Mouse (Mus musculus) MEL-GATA-1-ER (cell line): ENCODE results near the gene Agbl4.

Experiments
- DNase-seq: peaks from one replicate; pipeline ENCODE4 v3.0.0-alpha.2; 2012; ENCODE audit warnings: low read depth; ENCODE audit errors: extremely low read depth

Agbl4 gene

DNA sequence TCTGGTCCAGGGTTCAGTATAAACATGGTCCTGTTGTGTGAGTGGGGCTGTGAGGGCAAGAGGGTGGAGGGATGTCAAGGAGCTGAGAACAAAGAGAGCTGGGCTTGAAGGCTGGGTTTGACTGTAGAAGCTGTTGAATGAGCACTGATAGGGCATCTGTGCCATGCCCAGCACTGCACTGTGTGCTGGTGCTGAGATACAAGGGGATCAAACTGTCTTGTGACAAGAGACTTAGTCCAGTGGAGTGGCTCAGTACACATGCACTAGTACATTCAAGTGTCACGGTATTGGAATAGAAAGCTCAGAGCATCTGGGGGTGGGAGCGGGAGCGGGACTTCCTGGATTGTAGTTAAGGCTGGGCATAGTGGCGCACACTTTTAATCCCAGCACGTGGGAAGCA, 1088.7 kb downstream of the Agbl4 start:
- DNase-seq: no peak

DNA sequence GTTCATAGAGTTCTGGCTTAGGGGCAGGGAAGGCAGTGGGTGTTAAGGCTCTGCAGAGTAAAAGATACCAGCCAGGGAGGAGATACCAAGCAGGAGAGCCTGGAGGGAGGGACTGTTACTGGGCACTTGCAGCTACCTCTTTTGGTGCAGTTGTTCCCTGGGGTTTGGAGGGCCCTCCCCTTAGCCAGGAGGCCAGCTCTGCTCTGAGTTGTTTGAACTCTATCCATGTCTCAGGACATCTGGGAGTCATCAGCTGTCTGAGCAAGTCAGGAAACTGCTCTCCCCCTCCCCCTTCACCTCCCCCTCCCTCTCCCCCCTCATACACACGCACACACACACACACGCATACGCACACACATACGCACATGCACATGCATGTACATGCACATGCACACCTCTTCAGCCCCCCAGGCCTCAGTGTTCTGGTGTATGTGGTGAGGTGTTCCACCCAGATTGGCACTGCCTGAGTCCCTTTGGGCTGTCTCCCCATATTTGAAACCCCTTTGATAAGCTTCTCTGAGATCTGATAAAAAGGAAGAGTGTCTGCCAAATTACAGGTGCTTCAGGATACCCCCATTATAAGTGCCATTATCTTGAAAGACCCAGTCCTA, 1089.9 kb downstream of the Agbl4 start:
- no peak for DNase-seq

DNA sequence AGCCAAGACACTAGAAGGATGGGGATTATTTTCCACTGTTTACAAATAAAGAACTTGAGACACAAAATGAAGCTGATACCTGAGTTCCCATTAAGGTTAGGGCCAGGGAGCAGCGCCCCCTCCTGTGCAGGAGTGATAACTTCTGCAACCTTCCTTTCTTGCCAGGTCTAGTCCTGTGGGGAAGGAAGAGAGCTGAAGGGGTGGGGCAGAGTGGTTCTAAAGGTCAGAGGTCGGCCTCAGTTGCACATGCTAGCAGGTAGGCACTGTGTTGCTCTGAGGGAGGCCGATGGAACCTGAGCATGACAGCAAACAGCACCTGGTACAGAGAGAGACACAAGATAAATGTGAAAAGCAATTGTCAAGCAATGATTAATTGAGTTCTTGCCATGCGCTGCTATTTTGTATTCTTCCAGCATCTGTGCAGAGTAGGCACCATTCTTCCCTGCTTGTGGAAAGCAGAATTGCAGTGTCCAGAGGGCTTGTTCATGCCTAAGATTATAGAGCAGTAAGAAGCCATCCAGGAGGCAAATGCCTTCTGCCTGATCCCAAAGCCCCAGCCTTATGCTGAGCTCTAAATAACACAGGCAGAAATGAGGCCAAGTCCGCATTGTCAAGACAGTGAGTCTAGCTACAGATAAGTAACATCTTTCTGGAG, 1096.4 kb downstream of the Agbl4 start:
- no peak for DNase-seq

DNA sequence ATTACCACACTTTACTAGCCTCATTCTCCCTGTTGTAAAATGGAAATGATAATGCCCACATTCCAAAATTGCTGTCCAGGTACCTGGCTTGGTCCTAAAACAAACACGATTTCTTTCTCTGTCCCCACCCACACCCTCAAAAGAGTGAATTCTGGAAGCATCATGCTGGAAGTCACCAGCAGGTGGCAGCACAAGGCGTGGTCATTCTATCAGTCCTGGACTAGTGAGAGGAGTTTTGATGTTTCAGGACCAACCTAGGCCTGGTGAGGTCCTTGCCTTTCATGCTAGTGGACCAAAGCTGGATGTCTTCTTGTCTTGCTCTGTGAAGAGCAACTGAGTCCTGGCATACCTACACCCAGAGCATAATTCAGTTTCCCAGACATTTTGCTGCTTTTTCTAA, 1098.5 kb downstream of the Agbl4 start:
- no peak for DNase-seq

DNA sequence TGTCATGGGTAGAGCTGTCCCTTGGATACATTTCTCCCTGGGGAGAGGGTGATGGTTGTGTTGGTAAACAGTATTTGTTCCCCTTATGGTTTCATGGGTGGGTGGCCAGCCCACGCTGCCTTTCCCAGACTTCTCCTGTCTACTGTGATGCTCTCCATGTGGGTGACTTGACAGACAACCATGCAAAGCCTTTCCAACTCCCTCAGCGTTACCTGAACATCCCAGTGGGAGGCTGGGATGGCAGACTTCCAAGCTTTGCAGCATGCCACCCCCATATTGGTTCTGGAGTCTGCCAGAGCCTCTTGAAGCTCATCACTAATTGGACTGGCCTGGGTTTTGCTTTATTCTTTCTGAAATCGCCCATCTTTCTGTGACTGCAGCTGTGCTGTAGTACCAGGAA, 1101.3 kb downstream of the Agbl4 start:
- no peak for DNase-seq

DNA sequence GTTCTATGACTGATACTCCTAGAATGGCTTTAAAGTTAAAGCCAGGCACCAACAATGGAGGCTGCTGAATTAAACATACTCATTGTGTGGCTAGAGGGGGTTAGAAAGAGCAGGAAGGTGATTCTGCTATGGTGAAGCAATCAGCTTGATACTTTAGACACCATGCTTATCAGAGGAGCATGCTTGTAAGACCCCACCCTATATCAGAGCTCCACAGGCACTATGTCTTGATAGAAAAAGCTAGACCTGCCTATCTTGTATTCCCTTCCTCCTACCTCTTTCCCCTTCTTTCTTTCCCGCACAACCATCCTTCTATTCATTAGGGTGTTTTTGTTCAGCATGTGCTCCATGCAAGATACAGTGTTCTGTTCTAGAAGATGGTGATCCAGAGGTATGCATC, 1104.0 kb downstream of the Agbl4 start:
- DNase-seq: no peak

DNA sequence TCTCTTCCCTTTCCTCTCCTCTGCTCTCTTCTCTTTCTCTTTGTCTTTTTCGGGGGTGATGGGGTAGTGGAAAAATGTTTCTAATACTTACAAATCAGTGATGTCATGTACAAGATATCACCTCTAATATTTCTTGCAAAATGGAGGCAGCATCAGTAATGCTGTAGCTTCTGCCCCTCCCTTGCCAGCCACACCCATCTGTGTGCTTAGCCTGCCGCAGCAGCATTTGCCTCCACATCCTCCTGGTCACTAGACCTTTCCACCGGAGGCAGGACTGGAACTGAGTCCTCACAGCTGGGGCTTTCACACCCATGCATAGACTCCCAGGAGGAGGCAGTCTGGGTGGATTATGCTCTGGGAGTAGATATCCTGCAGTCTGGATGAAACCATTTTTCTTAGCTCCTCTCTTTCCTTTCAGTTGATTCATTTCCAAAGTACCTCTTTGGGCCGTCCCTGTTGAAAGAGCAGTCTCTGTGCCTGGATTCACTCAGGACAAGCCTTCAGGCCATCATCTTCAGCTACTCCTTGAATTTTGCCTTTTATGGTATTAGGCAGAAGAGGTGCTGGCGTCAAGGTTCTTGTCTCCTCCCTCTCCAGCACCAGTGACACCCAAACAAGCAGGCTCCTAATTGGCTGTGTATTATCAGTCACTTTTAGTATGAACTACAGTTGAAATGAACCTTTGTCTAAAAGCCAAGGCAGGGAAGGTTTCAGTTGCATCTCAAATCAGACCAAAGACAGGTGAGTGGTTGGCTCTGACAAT, 1105.7 kb downstream of the Agbl4 start:
- DNase-seq: no peak

DNA sequence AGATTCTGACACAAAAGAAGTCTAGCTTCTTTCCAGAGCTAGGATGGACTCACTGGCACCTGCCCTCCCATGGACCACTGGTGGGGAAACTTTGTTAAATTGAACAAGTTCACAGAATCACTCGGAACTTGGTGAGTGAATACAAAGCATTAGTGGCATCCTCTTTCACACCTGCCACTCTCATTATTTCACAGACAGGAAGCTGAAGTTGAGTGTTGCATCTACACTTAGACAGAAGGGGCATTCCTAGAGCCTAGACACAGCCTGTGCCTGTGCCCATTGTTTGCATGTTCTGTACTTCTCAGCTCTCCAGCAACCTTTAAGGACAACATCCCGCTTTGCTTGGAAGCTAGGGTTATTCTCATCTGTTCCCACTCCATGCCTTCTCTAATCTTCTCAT, 1107.5 kb downstream of the Agbl4 start:
- no peak for DNase-seq

DNA sequence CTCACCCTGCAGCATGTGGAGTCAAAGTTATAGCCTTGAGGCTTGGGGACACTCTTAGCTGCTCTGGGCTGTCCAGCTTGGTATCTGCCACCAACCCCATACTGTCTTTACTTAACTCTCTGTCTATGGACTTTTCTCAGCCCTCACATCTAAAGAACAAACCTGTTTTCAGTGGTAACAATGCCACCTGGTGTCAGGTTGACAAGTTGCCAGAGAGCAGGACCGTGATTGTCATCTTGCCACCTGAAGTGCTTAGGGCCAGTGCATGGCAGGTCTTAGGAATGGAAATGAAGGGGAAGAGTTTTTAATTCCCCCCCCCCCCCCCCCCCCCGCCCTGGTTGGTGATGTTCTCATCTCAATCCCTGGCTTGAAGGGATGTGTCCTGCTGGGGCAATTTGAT, 1112.7 kb downstream of the Agbl4 start:
- no peak for DNase-seq

DNA sequence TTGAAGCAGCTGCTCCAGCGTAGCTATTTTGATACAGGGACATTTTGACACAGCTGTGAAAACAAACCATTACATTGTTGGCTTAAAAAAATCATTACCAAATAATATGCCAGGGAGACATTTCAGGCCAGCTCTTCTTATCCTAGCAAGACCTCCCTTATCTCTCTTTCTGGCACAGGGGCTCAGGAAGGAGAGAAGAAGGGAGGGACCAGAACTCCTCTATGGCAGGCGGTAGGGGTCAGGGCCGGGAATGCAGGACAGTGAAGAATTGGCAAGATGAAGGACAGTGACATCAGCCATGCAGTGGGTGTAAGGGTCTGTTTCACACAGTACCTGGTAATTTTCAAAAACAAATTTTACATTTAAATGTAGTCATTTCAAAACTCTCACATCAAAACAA, 1116.5 kb downstream of the Agbl4 start:
- DNase-seq: no peak

DNA sequence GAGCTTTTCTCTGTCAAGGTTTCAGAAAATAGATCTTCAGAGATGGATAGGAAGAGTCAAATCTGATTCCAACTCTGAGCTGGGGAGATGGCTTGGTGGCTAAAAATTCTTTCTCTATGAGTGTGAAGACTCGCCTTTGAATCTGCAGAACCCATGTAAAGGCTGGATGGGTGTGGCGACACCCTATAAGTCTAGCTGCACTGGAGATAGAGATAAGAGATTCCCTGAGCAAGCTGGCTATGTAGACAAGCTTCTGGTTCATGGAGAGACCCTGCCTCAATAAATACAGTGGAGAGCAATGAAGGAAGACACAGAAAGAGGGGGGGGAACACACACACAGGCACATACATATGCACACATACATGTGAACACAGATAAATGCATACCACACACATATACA, 1118.7 kb downstream of the Agbl4 start:
- DNase-seq: no peak

DNA sequence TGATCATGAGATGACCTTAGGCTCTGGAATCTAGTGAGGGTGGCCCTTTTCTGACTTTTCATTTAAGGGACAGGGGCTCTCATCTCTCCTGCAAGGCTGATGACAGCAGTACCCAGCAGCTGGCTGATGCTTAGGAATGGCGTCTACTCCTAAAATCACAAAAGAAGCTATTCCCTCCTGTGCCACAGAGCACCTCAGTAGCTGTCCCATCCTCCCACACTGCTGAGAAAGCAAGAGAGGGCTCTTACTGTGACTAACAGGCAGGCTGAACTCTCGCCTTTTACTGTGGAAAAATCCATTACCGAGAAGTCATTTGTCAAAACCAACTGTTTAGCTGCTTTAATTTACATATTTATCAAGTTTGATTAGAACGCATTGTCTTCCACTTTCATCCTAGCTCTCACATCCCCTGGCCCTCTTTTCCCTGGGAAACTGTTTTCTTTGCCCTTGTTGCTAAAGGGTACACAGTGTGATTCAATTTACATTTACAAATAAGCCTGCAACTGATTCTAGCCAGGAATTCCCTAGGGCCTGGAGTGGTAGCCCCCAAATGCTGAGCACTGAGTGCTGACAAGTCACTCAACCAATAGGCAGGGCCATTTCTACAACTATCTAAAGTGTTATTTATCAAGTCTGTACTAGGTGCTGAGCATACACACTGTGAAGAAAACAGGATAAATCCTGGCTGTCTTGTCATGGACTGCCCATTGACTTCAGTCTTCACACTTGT, 1119.8 kb downstream of the Agbl4 start:
- DNase-seq: no peak

DNA sequence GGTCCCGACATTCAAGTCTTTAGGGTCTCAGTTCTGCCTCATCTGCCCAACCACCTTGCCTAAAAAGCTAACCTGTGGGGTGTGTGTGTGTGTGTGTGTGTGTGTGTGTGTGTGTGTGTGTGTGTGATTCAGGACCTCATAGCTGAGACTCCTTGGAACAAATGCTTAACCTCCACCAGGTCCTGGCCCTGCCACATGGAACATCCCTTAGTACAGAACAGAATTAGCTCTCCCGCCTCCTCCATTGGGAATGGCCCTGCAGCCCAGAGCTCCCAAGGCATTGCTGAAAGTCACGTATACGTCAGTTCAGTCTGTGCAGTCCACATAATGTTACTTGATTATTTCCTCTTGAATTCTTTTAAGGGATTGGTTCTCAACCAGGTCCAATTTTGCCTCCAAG, 1120.7 kb downstream of the Agbl4 start:
- DNase-seq: no peak

DNA sequence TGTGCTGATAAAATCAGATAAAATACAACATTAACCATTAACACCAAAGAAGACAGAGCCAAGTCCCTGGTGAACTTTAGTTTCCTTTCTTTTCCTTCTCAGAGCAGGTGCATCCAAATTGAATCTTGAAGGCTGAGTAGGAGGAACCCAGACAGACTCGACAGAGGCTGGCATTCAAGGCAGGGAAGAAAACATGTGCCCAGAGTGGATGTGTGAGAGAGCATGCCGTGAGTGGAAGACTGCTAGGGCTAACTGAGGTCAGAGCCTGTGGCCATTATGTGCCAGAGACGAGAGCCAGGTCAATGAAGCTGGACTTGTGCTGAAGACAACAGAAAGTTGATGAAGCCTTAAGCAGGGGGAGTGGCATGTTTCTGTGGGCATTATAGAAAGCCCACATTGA, 1121.8 kb downstream of the Agbl4 start:
- DNase-seq: no peak

DNA sequence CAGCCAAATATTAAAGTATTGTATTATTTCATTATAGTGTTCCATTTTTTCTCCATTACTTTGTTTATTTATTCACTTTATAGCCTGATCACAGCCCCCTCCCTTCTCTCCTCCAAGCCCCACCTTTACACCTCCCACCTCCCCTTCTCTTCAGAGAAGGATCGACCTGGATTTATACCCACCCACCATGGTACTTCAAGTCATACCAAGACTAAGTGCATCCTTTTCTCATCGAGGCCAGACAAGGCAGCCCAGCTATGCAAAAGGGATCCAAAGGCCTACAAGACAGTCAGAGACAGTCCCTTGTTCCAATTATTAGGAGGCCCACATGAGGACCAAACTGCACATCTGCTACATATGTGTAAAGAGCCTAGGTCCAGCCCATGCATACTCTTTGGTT, 1122.5 kb downstream of the Agbl4 start:
- no peak for DNase-seq

DNA sequence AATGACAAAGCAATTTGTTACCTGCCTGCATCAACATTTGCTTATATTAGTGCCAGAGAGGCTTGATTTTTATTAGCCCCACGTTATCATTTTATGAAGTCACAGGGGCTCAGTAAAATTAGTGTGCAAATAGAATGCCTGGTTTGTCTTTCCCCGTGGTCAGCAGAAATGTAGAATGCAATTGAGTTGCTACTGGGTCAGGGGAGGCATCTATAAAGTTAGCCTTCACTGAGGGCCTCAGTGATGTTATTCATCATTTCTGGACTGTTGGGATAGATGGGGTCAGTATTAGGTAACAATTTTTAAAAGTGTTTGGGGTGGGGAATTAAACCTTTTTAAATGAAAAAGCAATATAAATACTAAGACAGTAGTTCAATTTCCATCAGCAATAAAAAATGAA, 1125.5 kb downstream of the Agbl4 start:
- no peak for DNase-seq

DNA sequence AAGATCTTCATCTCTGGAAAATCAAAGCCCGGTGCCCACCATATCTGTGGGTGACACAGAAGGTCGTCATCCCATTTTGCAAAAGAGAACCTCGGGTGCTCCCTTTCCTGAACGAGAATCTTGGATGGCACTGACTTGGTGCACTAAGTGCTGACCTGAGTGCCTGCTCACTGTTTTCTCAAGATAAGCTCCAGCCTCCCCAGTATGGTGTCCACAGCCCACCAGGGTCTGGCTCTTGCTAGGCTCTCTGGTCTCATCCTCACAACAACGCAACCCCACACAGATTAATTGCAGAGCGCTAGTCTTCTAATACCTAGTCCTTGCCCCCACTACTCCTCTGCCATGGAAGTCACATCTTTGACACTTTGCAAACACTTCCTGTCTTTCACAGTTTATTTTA, 1131.5 kb downstream of the Agbl4 start:
- DNase-seq: no peak

DNA sequence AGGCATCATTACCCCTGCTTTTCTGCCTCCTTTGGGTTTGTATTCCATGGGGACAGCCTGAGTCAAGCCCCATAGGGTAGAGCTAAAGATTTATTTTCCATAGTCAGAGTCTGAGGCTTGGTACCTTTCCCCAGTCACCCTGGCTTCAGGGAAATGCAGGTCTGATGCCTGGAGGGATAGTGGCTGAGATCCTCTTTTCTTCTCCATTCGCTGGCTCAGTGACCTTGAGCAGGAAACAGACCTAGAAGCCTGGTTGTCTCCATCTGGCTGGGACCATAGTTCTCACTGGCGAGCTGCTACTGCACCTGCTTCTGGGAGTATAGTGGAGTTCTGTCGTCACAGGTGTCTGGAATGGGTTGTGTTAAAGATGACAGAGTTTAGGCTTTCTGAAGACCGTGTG, 1132.5 kb downstream of the Agbl4 start:
- no peak for DNase-seq

DNA sequence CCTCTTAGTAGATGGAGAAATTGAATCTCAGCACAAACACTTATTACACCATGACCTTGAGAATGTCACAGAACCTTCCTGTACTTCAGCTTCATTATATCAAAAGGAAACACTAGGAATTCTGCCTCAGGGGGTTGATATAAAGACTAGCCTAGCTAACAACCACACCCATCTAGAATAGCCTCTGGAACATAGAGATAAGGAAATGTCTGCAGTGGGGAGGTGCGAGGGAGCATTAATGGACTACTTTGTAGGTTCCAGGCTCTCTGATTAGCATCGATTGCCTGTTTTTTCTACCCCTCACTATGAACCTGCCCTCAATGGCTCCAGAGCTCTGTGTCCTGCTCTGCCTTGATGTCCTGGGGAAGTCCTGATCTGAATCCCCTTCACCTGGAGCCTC, 1133.1 kb downstream of the Agbl4 start:
- no peak for DNase-seq

DNA sequence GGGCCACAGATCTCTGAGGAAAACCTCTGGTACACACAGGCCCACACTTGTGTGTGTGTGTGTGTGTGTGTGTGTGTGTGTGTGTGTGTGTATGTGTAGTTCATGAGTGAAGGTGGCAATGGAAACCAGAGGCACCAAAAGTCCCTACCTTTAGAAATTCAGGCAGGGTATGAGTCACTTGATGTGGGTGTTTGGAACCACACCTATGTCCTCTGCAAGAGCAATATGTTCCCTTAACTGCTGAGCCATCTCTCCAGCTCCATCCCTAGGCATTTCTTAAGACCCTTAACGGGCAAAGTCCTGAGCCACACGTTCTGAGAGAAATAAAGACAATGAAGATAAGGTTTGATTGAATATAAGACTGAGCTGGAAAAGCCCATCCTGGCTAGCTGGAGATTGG, 1147.2 kb downstream of the Agbl4 start:
- no peak for DNase-seq

DNA sequence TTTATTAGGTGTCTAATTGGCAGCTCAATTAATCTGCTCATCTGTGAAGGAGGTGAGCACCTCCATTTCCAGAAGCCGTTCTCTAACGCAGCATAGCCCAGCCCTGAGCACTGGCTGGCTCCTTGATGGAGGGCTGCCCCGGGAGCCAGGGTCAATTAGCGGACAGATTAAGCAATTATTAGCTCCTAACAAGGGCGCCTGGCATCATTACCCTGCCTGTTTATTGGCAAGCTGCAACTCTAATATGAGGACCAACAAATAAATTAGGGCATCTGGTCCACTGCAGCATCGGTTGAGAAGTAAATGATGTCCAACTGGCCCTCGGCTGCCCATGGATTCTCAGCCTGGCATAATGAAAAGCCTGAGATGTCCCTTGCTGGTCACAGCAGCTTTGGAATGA, 1148.5 kb downstream of the Agbl4 start:
- DNase-seq: no peak

DNA sequence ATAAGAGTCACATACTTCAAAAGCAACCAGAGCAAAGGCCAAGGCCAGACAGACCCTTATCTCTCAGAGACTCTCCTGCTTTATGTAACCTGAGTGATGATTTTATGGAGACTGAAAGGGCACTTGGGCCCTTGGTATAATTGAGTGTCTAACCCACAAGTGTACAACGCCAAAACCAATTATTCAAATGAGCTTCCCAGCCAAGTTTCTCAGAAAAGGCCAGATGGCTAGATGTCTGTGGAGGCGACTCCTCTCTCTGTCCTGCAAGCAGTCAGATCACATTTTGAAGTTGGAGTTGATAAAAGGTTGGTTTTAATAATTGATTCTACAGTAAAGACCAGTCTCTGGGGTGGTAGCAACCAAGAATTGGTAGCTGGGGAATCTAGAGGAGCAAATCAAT, 1158.0 kb downstream of the Agbl4 start:
- no peak for DNase-seq
